Mouse (Mus musculus): ENCODE measurements at regions not wholly inside any gene's neighbourhood (a gene's known extent, or its start where the extent isn't known, plus 50 kb on each side); places are given as distances from the start of the nearest gene placed in this dataset.

GRCm38 (mm10) chr1:92358758-92359287 lies 114.8 kb downstream of the Ndufa10 start:
- H3K27me3 ChIP-seq (ENCODE audit: control insufficient read depth in 1 of 2, insufficient read depth in 2 of 2, low read length in 2 of 2): no peaks in the 10 kb centered on the region
- H3K9ac ChIP-seq (ENCODE audit: control insufficient read depth, low read depth, low read length, poor library complexity, severe bottlenecking): no peak overlapping the region
- DNase-seq (ENCODE audit: low read depth, low spot score): no peak
- H3K9me3 ChIP-seq (replicated peaks; ENCODE audit: insufficient read depth, low read length): no peaks in the 10 kb centered on the region
- H3K79me2 ChIP-seq (ENCODE audit: control insufficient read depth, insufficient read depth, low read length, poor library complexity): no peaks in the 10 kb centered on the region
- H3K27ac ChIP-seq (ENCODE audit: control insufficient read depth, low read depth, low read length): no peak overlapping the region
- TF ChIP-seq SIN3A (IDR thresholded peaks at IDR 0.05; ENCODE audit: low read length) (no peak), GABPA (IDR thresholded peaks at IDR 0.05; ENCODE audit: low read depth, low read length) (no peak), POLR2AphosphoS5 (IDR thresholded peaks at IDR 0.05; ENCODE audit: borderline replicate concordance, low read depth, low read length) (no peak), HCFC1 (IDR thresholded peaks at IDR 0.05; ENCODE audit: low read depth, low read length) (no peak), USF1 (IDR thresholded peaks at IDR 0.05; ENCODE audit: low read depth, low read length) (no peak), CTCF (IDR thresholded peaks at IDR 0.05 in 2 of 3, conservative IDR thresholded peaks at IDR 0.05 in 1 of 3; ENCODE audit: control insufficient read depth in 1 of 3, insufficient read depth in 1 of 3, low read depth in 2 of 3, low read length in 3 of 3, poor library complexity in 1 of 3, severe bottlenecking in 1 of 3) (no peak), JUND (IDR thresholded peaks at IDR 0.05; ENCODE audit: low read depth, low read length) (no peak), BHLHE40 (IDR thresholded peaks at IDR 0.05; ENCODE audit: borderline replicate concordance, low read depth, low read length) (no peak), TCF12 (IDR thresholded peaks at IDR 0.05; ENCODE audit: low read depth, low read length) (no peak)
- no peaks in the 10 kb centered on the region for H3K4me1 ChIP-seq (ENCODE audit: control insufficient read depth in 1 of 2, insufficient read depth in 2 of 2, low read length in 2 of 2)
- H3K36me3 ChIP-seq (ENCODE audit: control insufficient read depth in 1 of 2, insufficient read depth in 2 of 2, low read length in 2 of 2): no peaks in the 10 kb centered on the region
- H3K4me3 ChIP-seq (ENCODE audit: control insufficient read depth in 1 of 2, insufficient read depth in 1 of 2, low read depth in 2 of 2, low read length in 2 of 2): no peak overlapping the region

- no peak for DNase-seq (ENCODE audit: low read depth, low spot score)
- Histone ChIP-seq H3K4me3 (ENCODE audit: control insufficient read depth in 1 of 2, insufficient read depth in 1 of 2, low read depth in 2 of 2, low read length in 2 of 2) (no peak overlapping the region), H3K27ac (ENCODE audit: control insufficient read depth, low read depth, low read length) (no peak overlapping the region), H3K9me3 (replicated peaks; ENCODE audit: insufficient read depth, low read length) (no peaks in the 10 kb centered on the region), H3K27me3 (ENCODE audit: control insufficient read depth in 1 of 2, insufficient read depth in 2 of 2, low read length in 2 of 2) (no peaks in the 10 kb centered on the region), H3K36me3 (ENCODE audit: control insufficient read depth in 1 of 2, insufficient read depth in 2 of 2, low read length in 2 of 2) (no peaks in the 10 kb centered on the region), H3K4me1 (ENCODE audit: control insufficient read depth in 1 of 2, insufficient read depth in 2 of 2, low read length in 2 of 2) (no peaks in the 10 kb centered on the region), H3K9ac (ENCODE audit: control insufficient read depth, low read depth, low read length, poor library complexity, severe bottlenecking) (no peak overlapping the region), H3K79me2 (ENCODE audit: control insufficient read depth, insufficient read depth, low read length, poor library complexity) (no peaks in the 10 kb centered on the region)
- no peak for TF ChIP-seq SIN3A (IDR thresholded peaks at IDR 0.05; ENCODE audit: low read length)
- no peak for TF ChIP-seq CHD2 (IDR thresholded peaks at IDR 0.05; ENCODE audit: low read length)
- no peak for TF ChIP-seq POLR2AphosphoS2 (IDR thresholded peaks at IDR 0.05; ENCODE audit: low read length)
Observed at GRCm38 (mm10) chr1:92348353-92349005, 125.2 kb downstream of the Ndufa10 start.

- Histone ChIP-seq H3K4me1 (ENCODE audit: control insufficient read depth in 1 of 2, insufficient read depth in 2 of 2, low read length in 2 of 2) (no peaks in the 10 kb centered on the region), H3K9ac (ENCODE audit: control insufficient read depth, low read depth, low read length, poor library complexity, severe bottlenecking) (no peak overlapping the region), H3K79me2 (ENCODE audit: control insufficient read depth, insufficient read depth, low read length, poor library complexity) (no peaks in the 10 kb centered on the region), H3K36me3 (ENCODE audit: control insufficient read depth in 1 of 2, insufficient read depth in 2 of 2, low read length in 2 of 2) (no peaks in the 10 kb centered on the region), H3K27me3 (ENCODE audit: control insufficient read depth in 1 of 2, insufficient read depth in 2 of 2, low read length in 2 of 2) (no peaks in the 10 kb centered on the region), H3K4me3 (ENCODE audit: control insufficient read depth in 1 of 2, insufficient read depth in 1 of 2, low read depth in 2 of 2, low read length in 2 of 2) (no peak overlapping the region), H3K9me3 (replicated peaks; ENCODE audit: insufficient read depth, low read length) (no peaks in the 10 kb centered on the region), H3K27ac (ENCODE audit: control insufficient read depth, low read depth, low read length) (no peak overlapping the region)
- DNase-seq (ENCODE audit: low read depth, low spot score): no peak
- TF ChIP-seq ETS1 (IDR thresholded peaks at IDR 0.05; ENCODE audit: low read depth, low read length): no peak
Observed at GRCm38 (mm10) chr1:92347656-92348055, 126.0 kb downstream of the Ndufa10 start.
